Mouse (Mus musculus) gastrocnemius, postnatal 10 days (tissue): ENCODE results near the gene Arhgap8. TPM values are rescaled to one million over a fixed set of nuclear protein-coding genes. Genes with fewer than 3 reads are reported as not detected.
A peak's percentile ranks its signal among the peaks of the same experiment; 100 is the strongest.
"Not testable (repeated sequence)": the region's sequence is repeated elsewhere in the genome, so short reads cannot be mapped to it uniquely, and the experiment has no call there.

Source experiments
- DNase-seq: peaks from one replicate; pipeline ENCODE4 v3.0.0; 2021; ENCODE audit warnings: mixed read lengths
- total RNA-seq, 2 experiments: library from RNA; stranded (reverse); gene quantifications; 2 replicates each; pipeline ENCODE4 v1.2.3; 2021

Gene Arhgap8
- total RNA-seq, 2 experiments from 2014 or later = not detected

- no peak for DNase-seq
These were observed 21.7 kb upstream of the Arhgap8 start for GRCm38 (mm10) chr15:84698189-84698588.

GRCm38 (mm10) chr15:84700147-84700794, 19.6 kb upstream of the Arhgap8 start:
- DNase-seq = peak; percentile 82

DNA sequence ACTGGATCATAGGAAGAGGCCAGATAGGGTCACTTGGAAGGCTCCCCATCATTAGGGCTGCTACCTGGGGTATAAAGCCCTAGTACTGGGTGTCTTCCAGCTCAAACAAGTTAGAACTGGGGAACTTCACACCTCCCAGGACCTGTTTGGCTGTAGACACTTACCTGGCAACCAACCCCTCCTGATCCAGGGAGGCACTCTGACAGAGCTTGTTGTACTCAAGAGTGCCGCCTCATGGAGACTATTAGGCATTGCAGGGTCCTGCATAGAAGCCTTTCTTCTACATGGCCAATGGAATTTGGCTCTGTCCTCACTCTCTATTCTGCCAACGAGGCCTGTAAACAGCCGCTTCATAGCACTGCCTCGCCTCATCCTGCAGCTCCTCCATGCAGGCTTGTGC, 17.9 kb upstream of the Arhgap8 start:
- peak; percentile 47 for DNase-seq

DNA sequence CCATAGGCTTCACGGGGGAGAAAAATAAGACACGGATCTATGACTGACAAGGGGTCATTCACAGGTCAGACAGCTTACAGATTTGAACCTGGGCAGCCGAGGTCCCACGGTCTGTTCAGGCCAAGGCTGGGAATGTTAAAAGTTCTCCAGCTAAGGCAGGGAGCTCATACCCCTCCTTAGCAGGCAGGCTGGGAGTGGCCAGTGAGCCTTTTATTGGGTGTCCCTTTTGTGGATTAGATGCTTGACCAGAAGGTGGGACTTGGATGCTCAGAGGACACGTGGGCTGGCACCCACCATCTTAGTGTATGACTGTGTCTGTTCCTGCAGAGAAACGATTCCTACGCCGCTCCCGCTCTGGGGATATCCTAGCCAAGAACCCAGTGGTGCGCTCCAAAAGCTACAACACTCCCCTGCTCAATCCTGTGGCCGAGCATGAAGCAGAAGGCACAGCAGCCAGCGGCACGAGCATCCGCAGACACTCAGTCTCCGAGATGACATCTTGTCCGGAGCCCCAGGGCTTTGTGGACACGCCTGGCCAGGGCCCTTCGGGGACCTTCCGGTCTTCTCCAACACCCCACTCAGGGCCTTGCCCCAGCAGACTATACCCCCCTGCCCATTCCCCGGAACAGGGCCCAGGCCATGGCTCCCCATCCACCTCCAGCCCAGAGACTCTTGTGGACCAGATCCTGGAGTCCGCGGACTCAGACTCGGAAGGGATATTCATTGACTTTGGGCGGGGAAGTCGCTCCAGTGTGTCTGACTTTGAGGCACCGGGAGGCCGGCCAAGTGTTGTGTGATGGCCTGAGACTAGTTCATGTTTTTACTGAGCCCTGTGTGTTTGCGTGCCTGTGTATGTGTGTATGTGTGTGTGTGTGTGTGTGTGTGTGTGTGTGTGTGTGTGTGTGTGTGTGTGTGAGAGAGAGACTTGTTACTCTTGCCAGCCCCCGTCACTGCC, 17.2 kb upstream of the Arhgap8 start:
- peak; percentile 34 for DNase-seq

- no peak for DNase-seq
These were observed 15.9 kb upstream of the Arhgap8 start for GRCm38 (mm10) chr15:84703992-84704391.

GRCm38 (mm10) chr15:84705351-84705901, 14.4 kb upstream of the Arhgap8 start:
- no peak for DNase-seq

GRCm38 (mm10) chr15:84706983-84707619, 12.8 kb upstream of the Arhgap8 start:
- DNase-seq = no peak

- no peak for DNase-seq
These were observed 7.1 kb upstream of the Arhgap8 start for GRCm38 (mm10) chr15:84712566-84713405.

DNA sequence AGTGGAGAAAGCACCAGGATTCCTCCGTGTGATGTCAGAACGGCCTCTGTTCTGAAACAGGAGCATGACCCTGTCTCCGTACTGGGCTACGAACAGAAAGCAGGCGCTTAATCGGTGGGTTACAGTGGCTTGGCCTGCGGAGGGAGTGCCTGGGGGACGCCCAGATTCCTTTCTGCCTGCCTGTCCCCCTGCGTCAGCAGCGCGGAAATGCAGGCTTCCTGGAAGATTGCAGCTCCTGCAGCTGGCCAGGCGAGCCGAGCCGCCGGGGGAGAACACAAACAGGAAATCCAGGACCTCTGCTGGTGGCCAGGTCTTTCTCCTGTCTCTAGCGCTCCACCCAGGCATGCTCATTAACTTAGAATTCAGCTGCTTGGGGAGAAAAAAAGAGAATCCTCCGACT, 5.1 kb upstream of the Arhgap8 start:
- DNase-seq = peak; percentile 76

DNA sequence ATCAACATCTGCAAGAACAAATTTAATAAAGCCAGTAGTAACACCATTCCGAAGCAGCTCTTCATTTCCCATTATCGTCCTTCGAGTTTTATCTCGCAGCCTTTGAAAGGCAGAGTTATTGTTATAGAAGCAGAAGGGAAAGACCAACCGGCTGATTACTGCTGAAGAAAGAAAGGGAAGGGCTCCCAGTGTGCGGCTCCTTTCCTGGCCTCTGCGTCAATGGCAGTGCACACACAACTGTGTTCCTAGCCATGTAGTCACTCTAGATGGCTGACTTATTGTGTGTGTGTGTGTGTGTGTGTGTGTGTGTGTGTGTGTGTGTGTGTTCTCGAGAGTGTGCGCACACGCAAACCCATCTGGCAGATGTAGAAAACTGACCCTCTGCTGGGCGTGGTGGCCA, 4.7 kb upstream of the Arhgap8 start:
- no peak for DNase-seq

GRCm38 (mm10) chr15:84717570-84718270, 2.1 kb upstream of the Arhgap8 start:
- not testable (repeated sequence) for DNase-seq

GRCm38 (mm10) chr15:84718785-84719184, 1.1 kb upstream of the Arhgap8 start:
- no peak for DNase-seq

GRCm38 (mm10) chr15:84720291-84721204, 696 bp downstream of the Arhgap8 start:
- DNase-seq = no peak

- not testable (repeated sequence) for DNase-seq
These were observed 3.8 kb downstream of the Arhgap8 start for GRCm38 (mm10) chr15:84723656-84724055.

GRCm38 (mm10) chr15:84724199-84724598, 4.3 kb downstream of the Arhgap8 start:
- DNase-seq = no peak

DNA sequence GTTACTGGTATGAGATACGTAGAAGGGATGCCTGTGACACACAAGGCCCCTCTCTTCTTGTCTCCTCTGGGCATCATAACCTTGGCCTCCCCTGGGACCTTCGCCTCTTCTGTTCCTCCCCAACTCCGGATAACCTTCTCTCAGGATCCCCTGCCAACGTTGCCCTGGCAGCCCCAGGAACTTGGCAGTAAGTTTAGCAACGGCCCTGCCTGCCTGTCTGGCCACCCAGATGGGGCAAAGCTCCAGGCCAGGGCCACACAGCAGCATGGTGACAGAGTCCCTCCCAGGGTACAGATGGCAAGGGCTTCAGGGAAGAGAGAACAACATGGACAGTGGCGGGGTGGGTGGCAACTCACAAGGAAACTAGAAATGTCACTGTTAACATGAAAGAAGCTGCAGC, 9.8 kb downstream of the Arhgap8 start:
- peak; percentile 30 for DNase-seq

GRCm38 (mm10) chr15:84730893-84731292, 11.0 kb downstream of the Arhgap8 start:
- no peak for DNase-seq

- DNase-seq = no peak
These were observed 12.0 kb downstream of the Arhgap8 start for GRCm38 (mm10) chr15:84731676-84732424.

- no peak for DNase-seq
These were observed 12.5 kb downstream of the Arhgap8 start for GRCm38 (mm10) chr15:84732425-84732749.
